Mouse (Mus musculus) gastrocnemius, postnatal 25 days (tissue): ENCODE data around the gene Acsl4. TPM values are rescaled to one million over a fixed set of nuclear protein-coding genes. Genes with fewer than 3 reads are reported as not detected.

Experiments
- DNase-seq: peaks from one replicate; pipeline ENCODE4 v3.0.0; 2022
- total RNA-seq, 2 experiments: library from RNA; stranded (reverse); gene quantifications; 1 replicate in 1 of 2; 2 replicates in 1 of 2; pipeline ENCODE4 v1.2.3; 2021

The Acsl4 gene
- total RNA-seq, 2 experiments from 2014 or later, result 19.1 to 21.5 TPM

- no peak for DNase-seq
These were observed 31.9 kb downstream of the Acsl4 start for GRCm38 (mm10) chrX:142358427-142358826.

DNA sequence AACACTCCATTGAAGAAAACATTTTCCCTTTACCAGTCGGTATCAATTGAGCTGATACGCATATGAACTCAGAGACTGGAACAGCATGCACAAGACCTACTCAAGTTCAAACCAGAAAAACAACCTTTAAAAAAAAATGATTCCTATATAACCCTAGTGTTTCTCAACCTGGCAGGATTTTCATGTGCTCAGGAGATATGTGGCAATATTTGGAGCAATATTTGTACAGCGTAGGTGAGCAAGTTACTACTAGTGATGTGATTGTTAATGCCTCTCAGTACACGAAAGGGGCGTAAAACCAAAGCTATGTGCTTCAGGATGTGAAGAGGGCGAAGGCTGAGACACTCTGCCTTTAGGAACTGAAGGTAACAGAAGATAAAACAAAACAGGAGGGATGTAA is 54.1 kb downstream of the Acsl4 start:
- no peak for DNase-seq

- no peak for DNase-seq
These were observed 54.8 kb downstream of the Acsl4 start for GRCm38 (mm10) chrX:142335502-142335901.

DNA sequence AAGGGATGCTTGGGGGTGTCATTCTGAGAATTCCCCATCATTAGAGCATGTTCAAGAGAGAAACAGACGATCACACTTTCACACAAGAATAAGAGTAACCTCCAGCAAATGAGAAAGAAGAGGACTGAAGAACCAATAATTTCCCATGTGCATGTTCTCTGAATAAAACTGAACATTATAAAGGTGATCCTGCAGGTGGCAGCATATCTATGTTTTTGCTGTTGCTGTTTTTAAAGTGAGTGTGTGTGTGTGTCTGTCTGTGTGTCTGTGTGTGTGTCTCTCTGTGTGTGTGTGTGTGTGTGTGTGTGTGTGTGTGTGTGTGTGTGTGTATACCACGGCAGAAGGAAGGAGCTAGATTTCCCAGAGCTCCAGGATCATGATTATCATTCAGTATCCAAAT is 64.6 kb downstream of the Acsl4 start:
- no peak for DNase-seq

DNA sequence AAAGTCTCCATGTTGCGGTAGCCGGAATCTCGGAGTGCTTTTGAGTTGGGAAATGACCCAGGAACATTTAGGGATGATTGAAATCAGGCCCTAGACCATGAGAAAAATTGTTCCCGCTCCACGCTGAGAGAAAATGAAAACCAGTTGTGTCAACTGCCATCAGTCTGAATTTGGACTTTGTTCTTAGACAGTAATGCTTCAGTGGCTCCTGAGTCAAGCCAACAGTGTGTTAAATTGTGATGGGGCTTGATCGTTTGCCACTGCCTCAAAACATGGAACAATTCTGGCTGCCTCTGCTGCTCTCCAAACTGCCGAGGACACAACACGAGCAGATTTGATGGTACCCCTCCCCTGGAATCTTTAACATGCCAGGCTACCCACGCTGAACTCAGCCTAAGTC is 74.2 kb downstream of the Acsl4 start:
- no peak for DNase-seq

GRCm38 (mm10) chrX:142315270-142315669 is 75.1 kb downstream of the Acsl4 start:
- DNase-seq, result no peak

DNA sequence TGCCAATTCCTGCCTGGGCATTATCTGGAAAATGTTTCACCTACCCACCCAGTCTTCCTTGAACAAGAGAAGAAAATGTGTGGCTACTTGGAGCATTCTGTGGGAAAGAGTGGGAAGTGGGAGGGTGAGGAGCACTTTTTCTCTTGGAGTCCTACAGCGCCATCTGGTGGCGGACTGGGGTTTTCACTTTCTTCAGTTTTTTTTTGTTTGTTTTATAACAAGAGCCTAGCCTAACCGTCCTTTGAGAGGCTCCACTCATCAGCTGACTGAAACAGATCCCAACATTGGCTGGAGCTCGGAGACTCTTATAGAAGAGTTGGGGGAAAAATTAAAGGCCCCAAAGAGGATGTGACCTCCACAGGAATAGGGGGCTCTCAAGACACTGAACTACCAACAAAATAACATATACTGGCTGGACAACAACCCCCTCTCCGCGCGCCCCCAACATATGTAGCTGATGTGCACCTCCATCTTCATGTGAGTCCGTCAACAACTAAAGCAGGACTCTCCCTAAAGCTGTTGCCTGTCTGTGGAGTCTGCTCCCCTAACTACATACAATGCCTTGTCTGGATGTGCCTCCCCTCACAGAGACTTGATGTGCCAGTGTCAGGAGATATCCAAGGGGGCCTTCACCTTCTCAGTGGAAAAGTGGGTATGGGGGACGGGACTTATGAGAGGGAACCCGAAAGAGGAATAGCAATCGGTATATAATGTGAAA is 75.9 kb downstream of the Acsl4 start:
- peak; percentile 21 for DNase-seq

DNA sequence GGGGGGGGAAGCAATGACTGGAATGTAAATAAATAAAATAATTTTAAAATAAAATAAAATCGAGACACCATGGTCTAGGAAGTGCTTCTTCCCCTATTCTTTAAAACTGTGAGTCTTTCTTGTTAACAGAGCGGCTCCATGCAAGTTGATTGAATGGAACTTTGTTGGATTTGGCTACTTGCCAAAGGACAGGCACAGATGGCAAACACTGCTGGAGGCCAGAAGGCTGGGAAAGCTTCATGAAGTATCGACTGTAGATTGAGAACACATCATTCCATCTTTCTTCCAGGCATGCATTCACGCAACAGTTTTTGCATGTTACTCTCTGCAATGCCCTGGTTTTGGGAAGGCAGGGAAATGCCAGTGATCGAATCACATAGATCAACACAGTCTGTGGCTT is 79.9 kb downstream of the Acsl4 start:
- no peak for DNase-seq

DNA sequence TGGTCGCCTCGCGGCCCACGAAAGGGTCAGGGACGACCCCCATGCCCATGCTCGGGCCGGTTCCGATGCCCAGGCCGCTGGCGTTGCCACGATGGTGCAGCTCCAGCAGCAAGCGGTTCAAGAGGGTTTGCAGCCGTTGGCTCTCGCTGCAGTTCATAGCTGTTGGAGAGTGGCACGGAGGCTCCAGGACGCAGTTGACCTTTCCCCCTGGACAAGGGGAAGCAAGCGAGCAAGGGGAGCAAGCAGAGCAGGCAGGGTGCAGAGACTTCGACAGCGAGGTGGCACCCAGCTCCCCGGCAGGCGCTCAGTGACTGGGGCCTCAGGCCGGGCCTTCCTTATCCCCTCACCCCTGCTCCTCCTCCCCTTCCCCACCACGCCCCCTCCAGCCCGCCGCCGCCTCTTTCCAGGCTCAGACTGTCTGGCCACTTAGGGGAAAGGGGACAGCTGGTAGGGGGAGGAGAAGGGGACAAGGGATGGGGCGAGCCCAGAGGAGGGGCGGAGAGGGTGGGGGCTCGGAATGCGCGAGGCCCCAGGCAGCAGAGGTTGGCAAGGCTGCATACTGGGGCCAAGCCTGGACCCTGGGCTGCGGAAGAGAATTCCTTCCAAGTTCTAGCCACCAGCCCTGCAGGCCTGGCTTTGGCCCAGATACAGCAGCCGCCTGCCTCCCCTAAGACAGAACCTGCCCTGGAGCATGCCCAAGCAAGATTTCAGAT is 84.3 kb downstream of the Acsl4 start, which contains the start of gene Kcne1l:
Kcne1l (minus strand) TSS at position 426 of the 713 bp plus-strand sequence.
- no peak for DNase-seq

DNA sequence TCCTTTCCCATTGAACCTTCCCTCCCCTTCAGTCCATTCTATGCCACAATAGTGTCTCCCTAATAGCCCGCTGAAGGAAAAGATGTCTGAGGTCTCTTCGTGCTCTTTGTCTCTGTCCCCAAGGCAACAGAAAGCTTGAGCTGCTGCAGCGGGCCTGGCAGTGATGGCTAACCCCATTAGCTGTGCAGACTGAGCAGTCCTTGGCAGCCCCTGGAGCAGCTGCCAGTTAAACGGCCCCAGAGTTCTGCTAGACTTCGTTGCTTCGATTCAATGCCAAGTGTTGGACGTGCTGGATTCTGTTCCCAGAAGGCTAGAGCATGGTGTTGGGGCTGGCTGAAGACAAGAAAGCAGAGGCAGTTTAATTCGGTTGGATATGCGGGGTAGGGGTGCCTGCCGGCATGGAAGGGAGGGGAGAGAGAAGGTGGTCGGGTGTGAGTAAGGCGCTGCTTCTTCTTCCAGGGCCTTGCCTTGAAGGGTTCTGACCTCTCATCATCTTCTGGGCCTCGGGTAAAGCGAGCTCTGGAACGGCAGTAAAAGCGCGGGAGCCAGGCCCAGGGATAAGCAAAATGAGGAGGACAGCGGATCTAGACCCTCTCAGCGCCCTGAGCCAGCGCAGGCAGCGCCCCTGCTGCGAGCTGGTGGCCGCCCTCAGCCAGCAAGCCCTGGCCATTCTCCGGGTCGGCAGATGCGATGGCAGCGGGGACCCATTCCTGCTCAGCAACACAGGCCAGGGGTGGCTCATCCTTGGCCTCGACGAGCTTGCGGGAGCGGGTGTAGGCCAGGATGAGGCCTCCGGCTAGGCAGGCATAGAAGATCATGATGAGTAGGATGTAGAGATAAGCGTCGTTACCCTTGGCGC is 85.1 kb downstream of the Acsl4 start:
- DNase-seq, result no peak

DNA sequence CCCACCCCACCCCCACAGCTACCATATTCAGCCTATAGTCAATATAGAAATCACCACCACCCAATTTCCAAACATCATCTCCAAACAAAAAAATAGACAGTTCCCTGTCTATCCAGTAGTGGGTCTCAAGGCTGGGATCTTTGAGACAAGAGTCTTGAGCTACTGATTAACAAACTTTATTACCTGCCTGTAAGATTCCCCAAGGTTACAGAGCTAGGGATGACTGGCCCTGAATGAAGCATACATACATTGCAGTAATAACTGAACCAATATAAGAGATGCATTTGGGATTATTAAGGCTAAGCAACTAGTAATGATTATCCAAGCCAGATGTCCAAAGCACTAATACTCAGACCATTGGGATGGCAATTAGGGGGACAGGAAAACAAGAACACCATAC is 85.7 kb downstream of the Acsl4 start:
- DNase-seq, result no peak

DNA sequence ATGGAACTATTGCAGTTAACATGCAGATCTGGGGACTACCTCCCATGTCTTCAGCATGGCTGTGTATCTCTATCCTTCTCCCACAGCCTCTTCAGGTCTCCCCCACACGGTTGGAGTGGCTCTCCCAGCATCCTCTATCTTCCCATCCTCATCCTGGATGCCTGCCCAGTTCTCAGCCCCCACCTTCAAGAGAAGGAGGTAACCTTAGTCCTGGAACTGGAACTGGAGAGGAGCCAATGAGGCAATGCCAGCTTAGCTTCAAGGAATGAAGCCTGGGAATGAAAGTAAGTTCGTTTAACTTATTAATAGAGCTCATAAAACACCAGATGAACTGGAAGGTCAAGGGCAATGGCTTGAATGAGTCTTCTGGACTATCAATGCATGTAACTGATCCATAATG is 86.9 kb downstream of the Acsl4 start:
- DNase-seq, result no peak

- no peak for DNase-seq
These were observed 104.4 kb downstream of the Acsl4 start for GRCm38 (mm10) chrX:142285905-142286304.

DNA sequence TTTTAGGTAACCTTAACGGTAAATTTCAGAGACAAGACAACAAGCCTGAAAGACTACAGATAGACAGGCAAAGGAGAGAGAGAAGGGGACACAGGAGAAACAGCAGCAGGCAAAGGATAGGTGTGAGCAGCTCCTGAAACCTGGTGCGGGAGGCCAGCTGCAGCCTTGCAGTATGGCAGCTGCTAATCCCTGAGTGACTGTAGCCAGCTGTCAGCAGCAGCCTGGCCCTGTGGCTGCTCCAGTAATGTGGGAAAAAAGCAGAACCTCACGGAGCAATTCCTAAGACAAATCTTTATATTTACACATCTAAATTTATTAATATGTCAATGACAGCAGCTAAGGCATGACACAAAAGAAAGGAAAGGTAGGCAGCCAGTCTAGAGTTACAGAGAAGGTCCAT is 113.8 kb downstream of the Acsl4 start:
- DNase-seq, result no peak

DNA sequence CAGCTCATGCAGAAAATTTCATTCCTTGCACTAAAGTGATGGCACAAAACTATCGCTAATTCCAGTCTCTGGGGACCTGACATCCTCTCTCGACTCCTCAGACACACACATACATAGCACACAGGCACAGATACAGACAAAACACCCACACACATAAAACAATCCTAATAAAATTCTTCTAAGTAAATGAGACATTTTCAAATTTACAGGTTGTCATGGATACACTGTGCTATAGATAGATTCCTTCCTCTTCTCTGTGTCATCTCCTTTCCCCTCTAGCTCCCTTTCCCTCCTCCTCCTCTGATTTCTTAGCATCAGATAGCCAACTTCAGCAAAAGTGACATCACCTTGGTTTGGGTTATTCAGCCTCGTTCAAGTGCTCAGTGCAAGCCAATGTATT is 114.3 kb downstream of the Acsl4 start:
- no peak for DNase-seq

Other genes starting within 250 kb of the Acsl4 start
- not detected for gene Gucy2f, start 193.6 kb downstream of the Acsl4 start, total RNA-seq
- 1 to 10 TPM; 3.3 to 3.5 TPM for gene Nxt2, start 163.8 kb downstream of the Acsl4 start, total RNA-seq
- gene Kcne1l, start 84.2 kb downstream of the Acsl4 start, total RNA-seq, result 10 to 100 TPM; 13.5 to 19.0 TPM